Mouse (Mus musculus): ENCODE measurements around the gene Arxes1.
"Not testable (repeated sequence)": the region's sequence is repeated elsewhere in the genome, so short reads cannot be mapped to it uniquely, and the experiment has no call there.

The Arxes1 gene

GRCm38 (mm10) chrX:136032799-136033763, at the start of gene Arxes1:
Gene Arxes1 (plus strand): TSS chrX:136033367.
- peak; percentile 26 for DNase-seq (ENCODE audit: low spot score)

- no peak for DNase-seq (ENCODE audit: low spot score)
Observed at GRCm38 (mm10) chrX:135984539-135985260, 48.5 kb upstream of the Arxes1 start.

- no peak for DNase-seq (ENCODE audit: low spot score)
Observed at GRCm38 (mm10) chrX:135986267-135986666, 46.9 kb upstream of the Arxes1 start.

DNA sequence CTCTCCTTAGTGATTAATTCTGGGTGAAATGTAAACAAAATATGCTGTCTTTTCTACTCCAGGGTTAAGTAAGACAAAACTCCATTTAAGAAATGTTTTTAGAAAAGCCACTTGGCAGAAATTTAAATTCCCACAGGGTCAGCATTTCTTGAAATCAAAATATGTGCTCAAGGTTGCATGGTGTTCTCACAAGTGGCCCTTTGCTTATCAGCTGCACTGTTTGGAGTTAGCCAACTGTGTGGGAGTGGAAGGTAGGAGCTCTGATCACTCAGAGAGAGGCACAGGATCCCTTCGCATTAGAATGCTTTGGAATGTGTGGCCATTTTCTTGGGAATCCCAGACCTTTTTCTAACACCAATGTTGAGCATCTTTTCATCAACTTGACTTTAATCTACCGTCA, 42.5 kb upstream of the Arxes1 start:
- DNase-seq (ENCODE audit: low spot score): no peak

DNA sequence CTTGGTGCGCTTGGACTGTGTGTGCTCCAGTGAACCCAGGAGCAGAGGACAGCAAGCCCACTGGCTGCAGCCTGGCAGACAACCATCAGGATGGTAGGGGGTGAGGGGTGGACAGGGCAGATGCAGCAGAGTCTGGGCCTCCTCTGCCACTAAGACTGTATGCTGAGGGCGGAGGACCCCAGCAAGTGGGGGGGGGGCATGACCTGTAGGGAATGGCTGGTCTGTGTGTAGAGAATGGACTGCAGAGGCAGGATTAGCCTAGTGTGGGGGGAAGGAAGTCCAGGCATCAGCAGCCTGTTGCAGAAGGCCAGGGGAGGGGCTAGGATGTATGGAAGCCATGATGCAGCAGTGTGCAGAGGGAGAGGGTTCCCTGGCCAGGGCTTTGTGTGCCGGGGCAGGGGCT, 40.0 kb upstream of the Arxes1 start:
- peak; percentile 32 for DNase-seq (ENCODE audit: low spot score)

DNA sequence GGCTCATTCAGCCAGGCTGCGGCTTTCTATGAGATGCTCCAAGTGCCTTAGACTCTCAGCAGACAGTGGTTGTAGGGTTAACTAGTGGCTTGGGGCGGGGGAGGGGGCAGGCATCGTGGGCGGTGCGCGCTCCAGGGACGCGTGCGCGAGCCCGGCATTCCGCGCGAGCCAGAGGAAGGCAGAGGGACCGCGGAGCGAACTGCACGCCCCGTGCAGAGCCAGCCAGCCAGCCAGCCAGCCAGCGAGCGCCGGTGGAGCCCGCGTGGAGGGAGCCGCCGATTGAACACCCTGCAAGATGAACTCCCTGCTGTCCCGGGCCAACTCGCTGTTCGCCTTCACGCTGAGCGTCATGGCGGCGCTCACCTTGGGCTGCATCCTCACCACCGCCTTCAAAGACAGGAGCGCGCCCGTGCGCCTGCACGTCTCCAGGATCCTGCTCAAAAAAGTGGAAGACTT, 39.5 kb upstream of the Arxes1 start, which contains the start of gene Arxes2:
TSS of gene Arxes2 (plus strand) at position 161 of the 456 bp plus-strand sequence.
- not testable (repeated sequence) for DNase-seq (ENCODE audit: low spot score)

- peak; percentile 9 for DNase-seq (ENCODE audit: low spot score)
Observed at GRCm38 (mm10) chrX:136007199-136007843, 25.8 kb upstream of the Arxes1 start.

GRCm38 (mm10) chrX:136014392-136014791, 18.8 kb upstream of the Arxes1 start:
- peak; percentile 35 for DNase-seq (ENCODE audit: low spot score)

GRCm38 (mm10) chrX:136030331-136030730, 2.8 kb upstream of the Arxes1 start:
- DNase-seq (ENCODE audit: low spot score): no peak

DNA sequence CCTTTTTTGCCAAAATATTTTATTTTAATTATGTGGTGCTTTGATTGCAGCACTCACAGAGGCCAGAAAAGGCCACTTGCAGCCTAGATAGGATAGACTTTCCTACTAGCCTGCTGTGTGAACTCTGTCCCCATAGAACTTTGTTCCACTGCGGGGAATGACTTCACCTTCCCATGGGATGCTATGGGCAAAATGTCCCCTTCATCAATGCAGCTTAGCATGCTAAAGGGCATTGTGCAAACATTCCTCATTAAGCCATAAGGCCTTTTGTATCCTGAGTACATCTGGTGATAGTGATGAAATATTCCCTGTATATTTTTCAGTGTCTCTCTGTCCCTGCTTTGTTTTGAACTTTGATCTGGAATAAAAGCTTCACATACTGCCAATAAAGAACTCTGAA, 10.6 kb downstream of the Arxes1 start:
- DNase-seq (ENCODE audit: low spot score): no peak

DNA sequence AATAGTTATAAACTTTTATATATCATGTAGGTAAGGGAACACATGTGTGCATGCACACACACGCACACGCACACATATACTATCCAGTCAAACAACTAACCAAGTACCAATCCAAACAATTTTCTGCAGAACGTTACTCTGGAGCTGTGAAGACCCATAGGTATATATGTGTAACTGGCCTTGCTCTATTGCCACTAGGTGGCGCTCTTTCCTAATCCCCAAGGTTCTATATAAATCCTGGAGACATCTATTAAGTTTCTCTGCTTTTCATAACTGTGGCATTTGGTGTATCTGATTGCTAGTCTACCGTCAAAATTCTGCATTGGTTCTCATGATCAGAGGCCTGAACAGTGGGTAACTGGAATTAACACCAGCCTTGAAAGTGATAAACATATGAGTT, 14.4 kb downstream of the Arxes1 start:
- DNase-seq (ENCODE audit: low spot score): peak; percentile 83

GRCm38 (mm10) chrX:136051219-136051618, 18.1 kb downstream of the Arxes1 start:
- no peak for DNase-seq (ENCODE audit: low spot score)

GRCm38 (mm10) chrX:136060698-136061097, 27.5 kb downstream of the Arxes1 start:
- no peak for DNase-seq (ENCODE audit: low spot score)

- DNase-seq (ENCODE audit: low spot score): peak; percentile 67
Observed at GRCm38 (mm10) chrX:136067201-136067991, 34.2 kb downstream of the Arxes1 start.

DNA sequence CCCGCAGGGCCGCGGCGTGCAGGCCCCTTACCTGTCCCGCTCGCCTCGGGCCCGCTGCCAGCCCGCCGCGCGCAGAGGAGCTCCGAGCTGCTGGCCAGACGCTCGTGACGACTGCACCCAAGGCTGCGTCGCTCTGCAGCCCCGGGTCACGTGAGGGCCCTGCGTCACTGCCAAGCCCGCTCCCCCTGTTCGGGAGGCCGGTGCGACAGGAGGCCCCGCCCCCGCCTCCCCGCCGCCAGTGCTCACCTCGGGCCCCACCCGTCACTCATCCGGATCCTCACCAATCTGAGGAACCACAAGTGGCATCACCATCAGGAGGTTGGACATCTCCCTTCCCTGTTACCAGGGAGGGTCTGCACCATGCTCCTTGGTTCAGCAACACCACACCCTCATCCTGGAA, 34.9 kb downstream of the Arxes1 start, which contains the start of gene Bex2:
TSS of gene Bex2 (minus strand) at position 217 of the 400 bp plus-strand sequence.
- DNase-seq (ENCODE audit: low spot score): peak; percentile 2

All from embryo, embryonic 10.5 days (tissue).